Mouse (Mus musculus) cerebellum, adult 9-11 months (tissue): ENCODE measurements around the gene Ilk.
"Not testable (repeated sequence)": the region's sequence is repeated elsewhere in the genome, so short reads cannot be mapped to it uniquely, and the experiment has no call there.

Experiments
- DNase-seq: peaks from one replicate; pipeline ENCODE4 v3.0.0; 2022

The Ilk gene

DNA sequence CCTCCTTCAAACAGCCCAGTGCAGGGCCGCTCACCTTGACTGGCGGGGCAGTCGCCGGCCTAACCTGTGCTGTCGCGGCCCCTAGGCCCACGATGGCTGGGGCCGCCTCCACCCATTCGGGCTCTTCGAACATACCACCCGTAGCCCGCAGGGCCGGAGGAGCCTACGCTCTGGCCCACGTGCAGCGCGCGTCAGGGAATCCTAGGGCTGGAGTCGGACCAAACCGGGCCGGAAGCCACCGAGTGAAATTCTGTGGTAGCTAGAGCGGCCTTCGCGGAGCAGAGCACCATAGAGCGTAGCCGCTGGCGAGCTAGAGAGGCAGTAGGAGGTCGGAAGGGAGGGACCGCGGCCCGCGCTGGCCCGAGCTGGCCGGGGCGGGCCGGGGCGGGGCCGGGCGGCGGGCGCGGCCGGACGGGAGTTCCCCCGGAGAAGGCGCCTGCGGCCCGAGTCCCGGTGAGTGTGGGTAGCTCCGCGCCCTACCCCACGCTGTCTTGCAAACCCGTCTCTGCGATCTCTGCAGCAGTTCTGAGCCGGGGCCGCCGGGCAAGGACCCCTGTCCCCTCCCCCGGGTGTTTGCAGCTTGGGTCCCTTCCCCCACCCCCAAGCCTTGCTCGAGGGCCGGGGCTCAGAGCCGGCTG, at the start of gene Ilk:
Gene Ilk (plus strand): TSS at position 329 of the 638 bp plus-strand sequence.
- DNase-seq: peak; percentile 94

DNA sequence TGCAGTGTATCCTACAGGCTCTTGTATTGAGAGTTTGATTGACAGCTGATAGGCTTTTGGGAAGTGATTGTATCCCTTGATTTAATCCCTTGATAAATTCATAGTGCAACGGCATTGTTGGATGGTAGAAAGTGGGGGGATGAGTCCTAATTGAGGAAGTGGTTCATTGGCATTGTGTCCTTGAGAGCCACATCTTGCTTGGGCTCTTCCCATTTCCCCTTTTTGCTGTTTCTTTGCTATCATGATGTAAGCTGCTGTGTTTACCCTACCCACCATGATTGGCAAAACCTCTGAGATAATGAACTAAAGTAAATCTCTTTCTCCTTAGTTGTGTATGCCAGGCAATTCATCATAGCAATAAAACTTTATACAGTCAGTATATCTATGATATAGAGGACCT, 45.5 kb upstream of the Ilk start:
- DNase-seq: no peak

DNA sequence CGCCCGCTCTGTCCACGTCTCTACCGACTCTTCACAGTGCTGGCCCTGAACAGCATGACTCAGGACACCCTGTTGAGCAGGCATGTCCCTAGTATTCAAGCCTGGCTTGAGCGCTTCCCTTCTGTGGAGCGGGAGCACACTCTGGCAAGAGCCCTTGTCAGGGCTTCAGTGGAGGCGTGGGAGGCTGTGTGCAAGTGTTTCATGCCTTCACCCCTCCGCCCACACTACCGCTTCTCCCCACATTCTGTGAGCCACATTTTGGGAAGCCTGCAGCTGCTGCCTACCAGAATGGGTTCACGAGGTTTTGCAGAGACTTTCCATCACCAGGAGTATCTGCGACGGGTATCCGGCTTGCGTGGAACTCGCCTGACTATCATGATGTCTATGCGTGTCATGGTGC, 33.2 kb upstream of the Ilk start:
- DNase-seq: peak; percentile 39

GRCm38 (mm10) chr7:105703816-105704215, 32.6 kb upstream of the Ilk start:
- peak; percentile 59 for DNase-seq

DNA sequence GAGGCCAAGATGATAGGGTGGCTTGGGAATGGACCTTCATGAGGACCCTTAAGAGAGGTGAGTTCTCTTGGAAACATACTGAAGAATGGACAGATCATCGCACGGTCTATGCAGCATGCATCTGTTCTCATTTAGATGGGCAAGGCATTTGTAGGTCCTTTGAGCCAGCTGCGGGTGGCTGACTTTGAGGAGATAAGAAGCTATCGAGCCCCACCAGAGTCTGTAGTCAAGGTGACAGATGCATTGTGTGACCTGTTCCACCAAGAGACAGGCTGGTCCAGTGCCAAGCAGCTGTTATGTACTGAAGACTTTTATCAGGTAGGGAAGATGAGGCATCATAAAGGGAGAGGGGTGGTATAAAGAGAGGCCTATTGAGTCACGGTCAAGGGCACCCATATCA, 27.7 kb upstream of the Ilk start:
- no peak for DNase-seq

DNA sequence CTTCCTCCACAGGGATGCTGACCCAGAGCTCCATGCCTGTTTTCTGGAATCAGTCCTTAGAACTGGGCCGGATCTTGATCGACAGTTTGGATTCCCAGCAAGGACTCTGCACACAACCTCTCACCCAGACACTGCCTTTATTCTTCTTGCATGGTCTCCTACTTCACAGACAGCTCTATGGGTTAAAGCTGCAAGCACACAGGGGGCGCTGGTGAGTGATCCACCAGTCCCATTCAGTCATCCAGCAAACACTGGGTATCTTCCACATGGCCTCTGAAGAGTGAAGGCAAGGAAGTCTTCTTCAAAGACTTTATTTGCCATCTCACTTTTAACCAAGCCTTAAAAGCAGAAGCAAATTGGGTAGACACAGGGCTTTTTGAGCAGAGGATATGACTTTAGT, 21.0 kb upstream of the Ilk start:
- DNase-seq: no peak

- DNase-seq: no peak
These were observed 14.5 kb upstream of the Ilk start for GRCm38 (mm10) chr7:105721916-105722315.

- peak; percentile 60 for DNase-seq
These were observed 10.0 kb upstream of the Ilk start for GRCm38 (mm10) chr7:105726144-105726979.

DNA sequence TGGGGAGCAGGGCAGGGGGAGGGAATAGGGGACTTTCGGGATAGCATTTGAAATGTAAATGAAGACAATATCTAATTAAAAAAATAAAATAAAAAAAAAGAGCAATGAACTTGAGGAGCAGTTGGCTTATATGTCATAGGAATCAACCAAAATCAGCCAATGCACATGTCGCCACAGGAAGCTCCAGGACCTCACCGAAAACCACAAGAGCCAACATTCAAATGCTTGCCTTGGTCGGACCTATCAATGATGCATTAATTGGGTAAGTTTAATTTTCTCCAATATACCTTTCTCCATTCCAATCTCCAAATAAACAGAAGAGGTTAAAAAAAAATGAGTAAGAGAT, 9.4 kb upstream of the Ilk start:
- DNase-seq: no peak

DNA sequence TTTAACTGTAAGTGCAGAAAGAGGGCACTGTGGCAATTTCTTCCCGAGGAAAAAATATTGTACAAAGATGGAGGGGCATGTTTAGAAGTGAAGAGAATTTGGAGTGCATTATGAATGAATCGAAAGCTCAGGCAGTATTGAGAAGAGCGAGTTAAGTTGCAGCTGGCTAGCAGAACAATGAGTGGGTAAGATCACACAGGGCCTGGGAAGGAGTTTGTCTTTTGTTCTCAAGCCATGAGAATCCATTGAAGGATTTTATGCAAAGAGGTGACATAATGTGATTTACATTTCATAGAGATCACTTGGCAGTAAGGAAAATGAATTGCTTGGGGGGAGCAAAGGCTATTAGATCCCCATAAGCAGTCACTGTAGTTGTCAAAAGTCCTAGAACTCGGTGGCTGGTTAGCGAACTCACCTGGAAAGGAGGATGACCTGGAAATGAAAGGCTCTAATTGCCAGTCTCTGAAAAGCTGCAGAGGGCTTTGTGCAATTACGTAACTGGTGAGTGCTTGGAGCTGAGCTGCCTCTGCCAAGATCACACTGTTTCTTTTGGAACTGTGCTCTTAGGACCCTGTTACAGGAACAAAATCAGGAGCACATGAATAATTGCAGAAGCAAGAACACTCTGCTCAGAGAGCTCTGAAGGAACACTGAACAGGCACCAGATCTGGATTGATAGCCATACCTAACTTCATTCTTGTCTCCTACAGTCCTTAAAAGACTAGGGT, 7.5 kb upstream of the Ilk start:
- no peak for DNase-seq

- DNase-seq: peak; percentile 21
These were observed 2.6 kb upstream of the Ilk start for GRCm38 (mm10) chr7:105733836-105734235.

DNA sequence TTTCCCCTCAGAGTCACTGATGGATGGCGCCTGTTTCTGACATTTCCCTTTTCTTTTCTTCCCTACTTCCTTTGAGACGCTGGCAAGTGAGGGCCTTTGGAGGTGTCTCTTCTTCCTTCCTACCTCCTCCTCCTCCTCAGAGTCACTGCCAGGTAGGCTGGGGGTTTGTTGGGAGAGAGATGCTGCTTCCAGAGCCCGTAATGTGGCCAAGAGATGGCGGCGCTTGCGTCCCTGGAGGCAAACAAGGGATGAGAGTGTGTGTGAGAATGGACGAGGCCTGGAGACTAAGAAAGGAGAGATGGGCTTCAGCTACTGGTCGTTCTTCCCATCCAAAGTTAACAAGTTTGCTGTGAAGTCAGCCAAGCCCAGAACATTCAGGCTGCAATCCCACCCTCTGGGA, 1.6 kb upstream of the Ilk start:
- peak; percentile 38 for DNase-seq

- not testable (repeated sequence) for DNase-seq
These were observed 928 bp upstream of the Ilk start for GRCm38 (mm10) chr7:105735464-105735863.

DNA sequence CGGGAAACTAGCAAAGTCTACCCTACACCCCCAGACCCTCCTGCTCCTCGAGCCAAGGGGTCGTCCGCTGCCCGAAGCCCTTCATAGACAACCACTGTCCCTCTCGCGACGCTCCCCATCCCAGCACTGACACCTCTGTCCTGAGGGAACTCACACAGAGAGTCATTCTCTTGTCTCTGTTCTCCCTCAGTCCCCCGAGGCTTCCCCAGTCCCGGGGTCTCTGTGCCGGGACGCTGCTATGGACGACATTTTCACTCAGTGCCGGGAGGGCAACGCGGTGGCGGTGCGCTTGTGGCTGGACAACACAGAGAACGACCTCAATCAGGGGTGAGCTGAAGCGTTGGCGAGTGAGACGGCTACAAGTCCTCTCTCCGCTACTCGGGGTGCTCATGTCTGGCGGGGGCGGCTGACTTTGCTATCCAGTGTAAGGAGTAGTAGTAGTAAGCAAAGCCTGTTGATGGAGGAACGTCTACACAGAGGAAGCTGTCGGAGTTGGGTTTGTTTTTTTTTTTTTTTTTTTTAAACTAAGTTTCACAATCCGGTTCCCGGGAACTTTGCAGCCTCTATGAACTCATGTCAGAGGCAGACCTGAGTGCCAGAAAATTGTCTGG, 624 bp downstream of the Ilk start, which contains the start of gene Rrp8:
Gene Rrp8 (minus strand): TSS at position 475 of the 611 bp plus-strand sequence.
- no peak for DNase-seq

GRCm38 (mm10) chr7:105737648-105738047, 1.3 kb downstream of the Ilk start:
- DNase-seq: peak; percentile 18

DNA sequence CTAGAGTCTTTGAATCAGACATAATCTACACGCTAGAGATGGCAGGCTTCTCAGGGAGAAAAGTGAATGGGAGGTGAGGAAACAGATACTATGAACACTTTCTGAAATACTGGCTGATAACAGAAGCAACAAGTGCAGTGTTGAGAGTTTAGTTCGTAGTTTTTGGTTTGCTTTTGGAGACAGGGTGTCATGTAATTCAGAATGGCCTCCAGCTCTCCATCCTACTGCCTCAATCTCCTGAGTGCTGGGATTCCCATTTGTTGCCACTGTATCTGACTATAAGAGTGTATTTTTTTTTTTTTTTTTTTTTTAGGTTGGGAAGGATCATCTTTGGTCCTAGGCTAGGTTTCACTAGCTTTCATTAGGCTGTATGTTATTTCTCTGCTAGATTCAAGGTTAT, 1.9 kb downstream of the Ilk start:
- DNase-seq: no peak

DNA sequence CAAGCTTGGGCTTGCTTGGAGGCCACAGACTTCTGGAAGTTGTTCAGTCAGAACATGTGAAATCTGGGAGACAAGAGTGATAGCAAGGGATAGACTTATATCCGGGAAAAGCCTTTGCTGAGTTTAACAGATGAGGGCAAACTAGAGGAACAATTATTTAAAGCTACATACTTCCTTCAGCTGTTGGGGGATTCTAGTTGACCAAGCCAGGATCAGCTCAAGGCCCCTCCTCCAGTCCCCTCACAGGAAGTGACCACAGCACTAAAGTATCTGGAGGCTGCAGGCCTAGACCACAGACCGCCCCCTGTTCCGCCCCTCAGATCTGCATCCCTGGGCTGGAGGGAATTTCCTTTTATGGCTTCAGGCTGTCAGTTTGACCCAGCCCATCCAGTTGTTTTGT, 2.6 kb downstream of the Ilk start:
- peak; percentile 24 for DNase-seq

GRCm38 (mm10) chr7:105740089-105740795, 3.9 kb downstream of the Ilk start:
- no peak for DNase-seq

DNA sequence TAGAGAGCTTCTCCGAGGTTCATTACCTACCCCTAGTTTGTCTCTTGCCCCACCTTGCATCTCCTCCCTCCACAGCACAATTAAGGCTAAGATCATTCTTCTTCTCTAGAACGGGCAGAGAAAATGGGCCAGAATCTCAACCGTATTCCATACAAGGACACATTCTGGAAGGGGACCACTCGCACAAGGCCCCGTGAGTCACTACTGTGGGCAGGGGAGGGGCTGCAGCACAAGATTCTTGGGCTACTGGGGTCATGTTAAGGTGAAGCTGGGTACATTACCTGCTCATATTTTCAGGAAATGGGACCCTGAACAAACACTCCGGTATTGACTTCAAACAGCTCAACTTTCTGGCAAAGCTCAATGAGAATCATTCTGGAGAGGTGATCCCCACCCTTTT, 4.5 kb downstream of the Ilk start:
- peak; percentile 19 for DNase-seq

GRCm38 (mm10) chr7:105741978-105742377, 5.6 kb downstream of the Ilk start:
- no peak for DNase-seq

DNA sequence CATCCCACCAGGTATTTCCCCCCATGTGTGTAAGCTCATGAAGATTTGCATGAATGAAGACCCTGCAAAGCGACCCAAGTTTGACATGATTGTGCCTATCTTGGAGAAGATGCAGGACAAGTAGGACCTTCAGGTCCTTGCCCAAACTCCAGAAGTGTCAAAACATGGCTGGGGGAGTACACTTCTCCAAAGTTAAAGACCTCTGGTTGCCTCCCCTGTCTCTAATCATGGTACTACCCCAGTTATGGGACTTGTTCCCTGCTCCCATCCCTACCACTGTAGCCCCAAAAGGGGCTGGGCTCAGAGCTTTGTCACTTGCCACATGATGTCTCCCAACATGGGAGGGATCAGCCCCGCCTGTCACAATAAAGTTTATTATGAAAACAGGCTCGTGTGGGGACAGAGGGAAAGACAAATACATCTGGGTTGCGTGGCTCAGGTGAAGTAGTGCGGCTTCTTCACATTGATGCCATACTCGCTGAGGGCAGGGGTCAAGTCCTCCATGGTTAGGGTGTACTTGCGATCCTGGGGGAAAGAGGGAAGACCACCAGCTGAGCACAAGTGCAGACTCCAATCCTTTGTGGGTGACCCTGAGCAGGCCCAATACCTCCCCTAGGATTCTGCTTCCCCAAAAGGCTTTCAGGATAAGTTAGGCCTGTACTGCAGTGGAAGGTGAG, 6.3 kb downstream of the Ilk start:
- DNase-seq: peak; percentile 28
